Mouse (Mus musculus): ENCODE measurements around the gene Numbl.

Numbl gene

GRCm38 (mm10) chr7:27258205-27258899, at the start of gene Numbl:
Gene Numbl, plus strand, starts transcription at chr7:27258433.
- peak; percentile 97 for DNase-seq (ENCODE audit: low spot score)

DNA sequence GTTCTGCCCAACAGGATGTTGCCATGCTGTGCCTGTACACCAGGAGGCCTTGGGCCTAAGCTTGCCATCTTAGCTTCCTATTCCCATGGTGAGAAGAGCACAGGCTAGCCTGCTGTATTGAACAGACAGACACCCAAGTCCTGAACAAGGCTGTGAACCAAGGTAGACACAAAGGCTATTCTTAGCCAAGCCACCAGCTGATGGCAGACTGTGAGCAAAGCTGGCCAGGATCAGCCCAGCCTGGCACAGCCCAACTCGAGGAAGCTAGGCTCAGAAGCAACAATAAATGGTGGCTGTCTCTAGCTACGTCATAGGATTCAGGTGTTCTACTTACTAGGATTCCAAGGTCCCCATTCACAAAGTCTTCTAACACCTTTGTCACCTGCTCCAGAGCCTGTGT, 45.6 kb upstream of the Numbl start:
- no peak for DNase-seq (ENCODE audit: low spot score)

DNA sequence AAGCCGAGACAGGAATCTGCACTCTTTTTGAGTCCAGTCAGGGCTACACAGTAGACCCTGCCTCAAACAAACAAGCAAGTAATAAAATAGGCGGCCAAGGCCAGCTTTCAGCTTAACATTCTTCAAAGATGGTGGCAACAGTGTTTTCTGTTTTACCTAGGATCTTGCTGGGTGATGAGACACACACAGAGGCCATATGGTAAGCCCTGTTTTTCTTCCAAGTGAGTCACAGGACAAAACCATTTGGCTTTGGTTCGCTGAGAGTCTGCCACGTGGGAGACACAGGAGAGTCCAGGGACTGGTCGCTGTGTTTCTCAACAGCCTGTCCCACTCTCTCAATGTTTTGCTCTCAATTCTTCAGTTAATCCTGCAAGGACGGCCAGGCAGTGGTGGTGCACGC, 39.6 kb upstream of the Numbl start:
- no peak for DNase-seq (ENCODE audit: low spot score)

DNA sequence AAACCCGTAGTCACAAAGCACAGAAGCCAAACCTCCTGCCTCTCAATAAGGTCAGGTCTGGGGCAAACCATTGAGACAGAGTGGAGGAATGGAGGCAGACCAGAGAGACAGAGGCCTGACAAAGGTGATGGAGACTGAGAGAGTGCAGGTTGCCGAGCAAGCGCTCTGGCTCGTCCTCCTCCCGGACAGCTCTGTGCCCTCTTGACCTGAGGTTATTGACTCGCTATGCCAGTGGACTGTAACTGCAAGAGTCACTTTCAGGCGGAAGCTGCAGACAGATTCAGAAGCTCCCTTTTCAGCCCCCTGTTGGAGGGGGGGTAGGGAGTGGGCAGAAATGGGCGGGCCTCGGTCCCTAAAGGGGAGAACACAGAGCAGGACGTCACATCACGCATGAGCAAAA, 38.3 kb upstream of the Numbl start:
- no peak for DNase-seq (ENCODE audit: low spot score)

- DNase-seq (ENCODE audit: low spot score) = no peak
Observed at GRCm38 (mm10) chr7:27221939-27222338, 36.3 kb upstream of the Numbl start.

GRCm38 (mm10) chr7:27222538-27222937, 35.7 kb upstream of the Numbl start:
- DNase-seq (ENCODE audit: low spot score) = no peak

- DNase-seq (ENCODE audit: low spot score) = no peak
Observed at GRCm38 (mm10) chr7:27224877-27225575, 33.2 kb upstream of the Numbl start.

DNA sequence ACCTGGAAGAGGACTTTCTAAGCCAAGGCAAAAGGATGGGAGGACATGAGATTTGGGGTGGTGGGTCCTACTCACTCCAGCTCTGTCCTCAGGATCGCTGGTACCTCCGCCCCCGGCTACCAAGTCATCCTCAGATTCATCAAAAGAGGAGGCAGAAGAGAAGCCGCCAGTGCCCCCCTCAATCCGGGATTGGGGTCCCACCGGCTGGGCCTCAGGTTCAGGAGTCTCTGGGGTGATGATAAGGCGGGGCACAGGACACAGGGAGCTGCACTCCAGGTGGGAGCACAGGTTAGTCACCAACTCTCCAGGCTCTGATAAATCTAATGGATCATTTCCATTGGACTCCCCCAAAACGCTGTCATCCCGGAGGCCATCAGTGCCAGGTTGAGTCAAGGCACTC, 31.0 kb upstream of the Numbl start:
- no peak for DNase-seq (ENCODE audit: low spot score)

DNA sequence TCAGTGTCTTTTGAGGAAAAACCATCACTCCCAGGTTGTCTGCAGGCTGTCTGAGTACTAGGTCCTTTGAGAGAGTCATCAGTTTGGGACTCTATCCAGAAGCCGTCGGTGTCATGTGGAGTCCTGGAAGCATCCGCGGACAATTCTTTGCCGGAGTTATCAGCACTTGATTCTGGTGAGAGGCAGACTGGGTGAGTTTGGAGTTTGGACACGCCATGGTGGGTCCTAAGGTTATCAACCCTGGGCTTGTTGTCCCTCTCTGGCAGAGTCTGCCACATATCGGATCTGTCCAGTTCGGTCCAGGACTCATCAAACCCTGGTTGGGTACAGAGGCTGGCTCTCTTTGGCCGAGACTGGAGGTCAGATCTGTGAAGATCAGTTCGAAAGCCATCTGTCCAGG, 30.6 kb upstream of the Numbl start:
- peak; percentile 30 for DNase-seq (ENCODE audit: low spot score)

- peak; percentile 98 for DNase-seq (ENCODE audit: low spot score)
Observed at GRCm38 (mm10) chr7:27228281-27228821, 29.9 kb upstream of the Numbl start, which contains the start of gene Itpkc. Gene Itpkc, minus strand, starts transcription at chr7:27228661.

- no peak for DNase-seq (ENCODE audit: low spot score)
Observed at GRCm38 (mm10) chr7:27228865-27229264, 29.4 kb upstream of the Numbl start.

- DNase-seq (ENCODE audit: low spot score) = no peak
Observed at GRCm38 (mm10) chr7:27230781-27231180, 27.5 kb upstream of the Numbl start.

GRCm38 (mm10) chr7:27231693-27232331, 26.4 kb upstream of the Numbl start:
- DNase-seq (ENCODE audit: low spot score) = no peak

- peak; percentile 99 for DNase-seq (ENCODE audit: low spot score)
Observed at GRCm38 (mm10) chr7:27232781-27233281, 25.4 kb upstream of the Numbl start, which contains the start of gene Coq8b. Gene Coq8b, plus strand, starts transcription at chr7:27233023.

GRCm38 (mm10) chr7:27233300-27233699, 24.9 kb upstream of the Numbl start:
- DNase-seq (ENCODE audit: low spot score) = no peak

GRCm38 (mm10) chr7:27235726-27236125, 22.5 kb upstream of the Numbl start:
- DNase-seq (ENCODE audit: low spot score) = no peak

- no peak for DNase-seq (ENCODE audit: low spot score)
Observed at GRCm38 (mm10) chr7:27237527-27237926, 20.7 kb upstream of the Numbl start.

DNA sequence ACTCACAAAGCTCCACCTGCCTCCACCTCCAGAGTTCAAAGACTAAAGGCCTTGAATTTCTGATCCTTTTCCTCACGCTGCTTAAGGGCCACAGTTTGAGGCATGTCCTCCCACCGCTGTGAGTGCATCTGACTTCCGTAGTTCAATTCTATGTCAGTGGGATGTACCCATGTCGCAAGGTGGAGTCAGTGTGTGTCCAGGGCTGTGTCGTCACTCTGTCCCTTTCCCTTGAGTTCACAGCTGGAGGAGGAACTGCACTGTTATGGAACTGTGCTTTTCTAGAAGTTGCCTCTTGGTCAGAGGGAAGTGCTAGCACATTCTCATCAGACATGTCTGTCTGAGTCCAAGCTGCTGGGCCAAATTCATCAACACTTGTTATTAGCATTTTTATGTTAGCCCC, 19.7 kb upstream of the Numbl start:
- DNase-seq (ENCODE audit: low spot score) = no peak

DNA sequence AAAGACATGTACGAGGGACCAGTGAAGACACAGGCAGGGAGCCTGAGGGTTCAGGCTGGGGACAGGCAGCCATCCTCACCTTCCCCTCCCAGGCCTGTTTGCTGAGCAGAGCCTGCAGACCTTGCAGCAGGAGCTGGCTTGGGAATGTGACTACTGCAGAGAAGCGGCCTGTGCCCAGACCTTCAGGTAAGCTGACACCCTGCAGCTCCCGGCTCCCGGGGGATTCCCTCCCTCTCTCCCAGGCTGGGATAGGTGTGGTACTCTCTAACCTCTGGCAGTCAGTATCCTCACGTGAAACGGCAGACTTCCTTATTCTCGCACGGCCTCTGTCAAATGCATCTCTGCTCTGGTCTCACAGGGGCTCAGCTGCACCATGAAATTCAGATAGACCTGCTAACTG, 15.0 kb upstream of the Numbl start:
- no peak for DNase-seq (ENCODE audit: low spot score)

- DNase-seq (ENCODE audit: low spot score) = peak; percentile 54
Observed at GRCm38 (mm10) chr7:27244088-27244487, 14.1 kb upstream of the Numbl start.

DNA sequence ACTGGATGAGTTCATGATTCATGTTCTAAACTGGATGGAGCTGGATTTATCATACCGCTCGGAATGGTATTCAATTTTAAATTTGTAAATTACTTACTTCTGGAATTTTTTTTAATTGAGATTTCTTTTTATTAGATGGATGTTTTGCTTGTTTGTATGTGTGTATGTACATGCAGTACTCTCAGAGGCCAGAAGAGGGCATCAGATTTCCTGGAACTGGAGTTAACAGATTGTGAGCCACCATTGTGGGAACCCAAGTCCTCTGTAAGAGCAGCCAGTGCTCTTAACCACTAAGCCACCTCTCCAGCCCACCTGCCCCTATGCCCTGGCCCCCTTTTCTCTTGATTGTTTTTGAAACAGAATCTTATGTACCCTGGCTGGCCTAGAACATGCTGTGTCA, 9.1 kb upstream of the Numbl start:
- peak; percentile 58 for DNase-seq (ENCODE audit: low spot score)

DNA sequence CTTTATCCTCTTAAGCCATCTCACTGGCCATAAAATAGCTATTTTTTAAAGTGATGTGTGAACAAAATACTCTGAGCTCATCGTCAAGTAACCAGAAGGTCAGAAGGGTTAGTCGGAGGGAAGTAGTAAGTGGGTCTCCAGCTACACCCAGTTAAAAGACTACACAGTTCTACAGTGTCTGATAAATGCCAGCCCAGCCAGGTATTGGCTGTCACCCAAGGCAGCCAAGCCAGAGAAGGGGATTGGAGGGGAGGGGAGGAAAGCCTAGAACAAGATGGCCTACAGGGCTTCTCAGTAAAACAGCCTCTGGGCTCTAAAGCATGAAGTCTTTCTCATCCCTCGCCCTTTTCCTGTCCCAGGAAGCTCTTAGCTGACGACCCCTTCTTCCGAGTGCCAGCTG, 8.3 kb upstream of the Numbl start:
- no peak for DNase-seq (ENCODE audit: low spot score)

DNA sequence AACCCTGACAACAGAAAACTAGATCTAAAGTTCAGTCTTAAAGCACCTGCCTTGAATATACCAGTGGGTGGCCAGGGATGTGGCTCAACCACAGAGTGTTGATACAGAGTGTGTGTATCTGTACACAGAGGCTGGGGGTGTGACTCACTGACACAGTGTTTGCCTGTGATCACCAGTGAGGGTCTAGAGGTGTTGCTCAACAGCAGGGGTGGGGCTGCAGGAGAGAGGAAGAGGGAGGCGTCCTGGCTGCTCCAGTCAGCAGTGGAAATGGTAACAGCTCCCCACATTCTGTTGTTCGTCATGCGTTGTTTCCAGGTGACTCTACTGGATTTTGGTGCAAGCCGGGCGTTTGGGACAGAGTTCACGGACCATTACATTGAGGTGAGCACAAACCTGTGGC, 6.3 kb upstream of the Numbl start:
- DNase-seq (ENCODE audit: low spot score) = no peak
